Mouse (Mus musculus) hindbrain, embryonic 11.5 days (tissue): Measurements from ENCODE around the gene Morc1. TPM values are rescaled to one million over a fixed set of nuclear protein-coding genes. Genes with fewer than 3 reads are reported as not detected.

Experiments used
- ATAC-seq: fragments of 200-750 bp; cut with Nextera tagmentation; 2 replicates; pipeline ENCODE4 v1.8.0; 2017; ENCODE audit warnings: mild to moderate bottlenecking, moderate TSS enrichment, moderate library complexity; ENCODE audit not compliant: low FRiP score
- DNase-seq: peaks from one replicate; pipeline ENCODE4 v3.0.0-alpha.2; 2015; ENCODE audit warnings: low spot score
- H3K27ac ChIP-seq: fragments of 300-500 bp; sonication (generic); 2 replicates; pipeline ENCODE4 v1.5.1; 2014; ENCODE audit warnings: mild to moderate bottlenecking, low read depth, low read length
- H3K27me3 ChIP-seq: fragments of 300-500 bp; sonication (generic); 2 replicates; pipeline ENCODE4 v1.6.1; 2014; ENCODE audit warnings: mild to moderate bottlenecking, low read length, moderate library complexity, mixed read lengths; ENCODE audit not compliant: control insufficient read depth, insufficient read depth
- H3K36me3 ChIP-seq: fragments of 300-500 bp; sonication (generic); 2 replicates; pipeline ENCODE4 v1.6.1; 2014; ENCODE audit warnings: mild to moderate bottlenecking, low read length, moderate library complexity, mixed read lengths; ENCODE audit not compliant: control insufficient read depth, insufficient read depth
- H3K4me1 ChIP-seq: fragments of 300-500 bp; sonication (generic); replicated peaks from 2 replicates; pipeline ENCODE4 v1.6.1; 2014; ENCODE audit warnings: low read length, mixed read lengths; ENCODE audit not compliant: control insufficient read depth, insufficient read depth
- H3K4me2 ChIP-seq: fragments of 300-500 bp; sonication (generic); replicated peaks from 2 replicates; pipeline ENCODE4 v1.6.1; 2014; ENCODE audit warnings: mild to moderate bottlenecking, low read depth, low read length
- H3K4me3 ChIP-seq: fragments of 300-500 bp; sonication (generic); 2 replicates; pipeline ENCODE4 v1.5.1; 2014; ENCODE audit warnings: low read depth, low read length
- H3K9ac ChIP-seq: fragments of 300-500 bp; sonication (generic); 2 replicates; pipeline ENCODE4 v1.6.1; 2014; ENCODE audit warnings: low read depth, low read length
- H3K9me3 ChIP-seq: fragments of 300-500 bp; sonication (generic); 2 replicates; pipeline ENCODE4 v1.6.1; 2016; ENCODE audit warnings: low read length; ENCODE audit not compliant: control insufficient read depth
- WGBS: fragments of 180-500 bp; shearing (Covaris S2); extraction: QIAGEN DNeasy Blood & Tissue Kit; methylation state at CpG from one replicate; pipeline ENCODE4 v1.1.7; 2014; 5-methylcytosine and 5-hydroxymethylcytosine counted together
- polyA plus RNA-seq: library from polyadenylated mRNA; unstranded; fragments of >200 nt; fragmentation: Nextera tagmentation; extraction: Ambion mirVana; gene quantifications from 2 replicates; pipeline ENCODE4 v1.2.1, GENCODE M21; 2014

The Morc1 gene
- polyA plus RNA-seq, 1 experiment from 2014 or later, result not detected

DNA sequence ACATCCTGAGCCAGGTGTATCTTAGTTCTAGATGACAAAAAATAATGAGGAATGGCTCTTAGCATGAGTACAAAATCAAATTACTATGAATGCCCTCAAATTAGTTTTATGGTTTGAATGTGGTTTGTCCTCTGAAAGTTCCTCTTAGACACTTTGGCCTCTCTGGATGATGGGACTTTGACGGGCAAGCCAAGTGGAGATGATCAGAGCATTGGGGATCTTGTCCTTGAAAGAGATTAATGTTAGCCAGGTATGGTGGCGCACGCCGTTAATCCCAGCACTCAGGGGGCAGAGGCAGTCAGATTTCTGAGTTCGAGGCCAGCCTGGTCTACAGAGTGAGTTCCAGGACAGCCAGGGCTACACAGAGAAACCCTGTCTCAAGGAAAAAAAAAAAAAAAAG, 13.6 kb downstream of the Morc1 start:
- no peaks in the 10 kb centered on the region for H3K27me3 ChIP-seq
- H3K36me3 ChIP-seq, result no peaks in the 10 kb centered on the region
- DNase-seq (no peak), ATAC-seq (no peak)
- no peak overlapping the region for H3K4me2 ChIP-seq
- H3K9me3 ChIP-seq, result no peaks in the 10 kb centered on the region
- H3K4me1 ChIP-seq, result no peaks in the 10 kb centered on the region
- 84% methylated on average over 5 of the region's 5 CpGs for WGBS
- no peak overlapping the region for H3K4me3 ChIP-seq
- H3K9ac ChIP-seq, result no peak overlapping the region
- no peak overlapping the region for H3K27ac ChIP-seq

DNA sequence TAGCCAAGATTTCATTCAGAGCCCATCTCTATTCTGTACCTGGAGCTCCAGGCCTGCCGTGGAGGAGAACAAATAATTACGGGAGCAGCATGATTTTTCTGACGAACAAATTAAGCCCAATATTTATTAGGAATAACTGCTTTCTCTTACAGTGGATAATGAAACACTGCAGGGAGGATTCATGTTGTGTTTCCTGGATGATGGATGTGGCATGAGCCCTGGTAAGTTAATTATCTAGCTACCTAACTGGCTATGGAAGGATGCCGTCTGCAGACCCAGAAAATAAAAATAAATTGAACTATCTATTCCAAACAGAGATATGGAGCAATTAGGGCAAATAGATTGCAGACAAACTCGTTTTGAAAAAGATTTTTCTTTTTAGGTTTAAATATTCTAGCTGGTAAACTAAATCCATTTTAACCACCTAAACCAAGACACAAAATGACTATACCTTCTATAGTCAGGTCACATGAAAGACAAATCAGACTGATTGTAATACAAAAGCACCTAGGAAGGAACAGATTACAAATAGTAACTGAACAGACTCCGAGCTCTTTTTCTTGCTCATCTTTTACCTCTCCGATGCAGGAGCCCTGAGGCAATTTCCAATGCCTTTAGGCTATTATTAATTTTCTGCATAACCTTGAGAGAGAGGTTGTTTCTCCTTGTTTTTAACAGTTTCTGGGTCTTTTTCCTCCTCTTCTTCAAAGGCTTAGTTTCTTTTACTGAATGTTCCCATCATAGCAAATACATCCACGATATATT, 15.3 kb downstream of the Morc1 start:
- DNase-seq, result no peak
- WGBS, result 70% methylated on average over 8 of the region's 8 CpGs

DNA sequence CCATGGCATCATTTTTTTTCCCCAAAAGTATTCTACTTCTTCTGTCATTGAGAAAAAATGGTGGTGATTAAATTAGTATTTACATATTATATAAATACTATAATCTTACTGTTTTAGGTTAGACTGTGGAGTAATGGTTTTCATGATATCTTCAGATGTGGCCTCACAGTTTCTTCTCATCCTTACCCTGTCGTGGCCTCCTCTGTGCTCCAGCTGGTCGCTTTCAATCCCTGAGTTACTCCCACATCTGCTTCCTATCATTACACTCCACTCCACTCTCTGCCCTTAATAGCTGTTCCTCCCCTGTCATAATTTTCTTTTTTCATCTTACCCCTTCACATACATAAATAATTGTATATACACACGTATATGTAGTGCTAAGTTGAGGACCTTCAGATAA, 22.2 kb downstream of the Morc1 start:
- no peak overlapping the region for H3K9ac ChIP-seq
- H3K4me3 ChIP-seq, result no peak overlapping the region
- 72% methylated on average over 3 of the region's 3 CpGs for WGBS
- no peaks in the 10 kb centered on the region for H3K27me3 ChIP-seq
- no peaks in the 10 kb centered on the region for H3K9me3 ChIP-seq
- H3K4me2 ChIP-seq, result no peak overlapping the region
- no peaks in the 10 kb centered on the region for H3K4me1 ChIP-seq
- H3K36me3 ChIP-seq, result no peaks in the 10 kb centered on the region
- DNase-seq (no peak), ATAC-seq (no peak)
- no peak overlapping the region for H3K27ac ChIP-seq

More for the DNA sequence above, 15.3 kb downstream of the Morc1 start:
- H3K27me3 ChIP-seq, result no peaks in the 10 kb centered on the region
- H3K4me3 ChIP-seq, result no peak overlapping the region
- no peaks in the 10 kb centered on the region for H3K4me1 ChIP-seq
- H3K27ac ChIP-seq, result no peak overlapping the region
- H3K36me3 ChIP-seq, result no peaks in the 10 kb centered on the region
- no peak for ATAC-seq
- no peak overlapping the region for H3K9ac ChIP-seq
- H3K4me2 ChIP-seq, result no peak overlapping the region
- no peaks in the 10 kb centered on the region for H3K9me3 ChIP-seq

DNA sequence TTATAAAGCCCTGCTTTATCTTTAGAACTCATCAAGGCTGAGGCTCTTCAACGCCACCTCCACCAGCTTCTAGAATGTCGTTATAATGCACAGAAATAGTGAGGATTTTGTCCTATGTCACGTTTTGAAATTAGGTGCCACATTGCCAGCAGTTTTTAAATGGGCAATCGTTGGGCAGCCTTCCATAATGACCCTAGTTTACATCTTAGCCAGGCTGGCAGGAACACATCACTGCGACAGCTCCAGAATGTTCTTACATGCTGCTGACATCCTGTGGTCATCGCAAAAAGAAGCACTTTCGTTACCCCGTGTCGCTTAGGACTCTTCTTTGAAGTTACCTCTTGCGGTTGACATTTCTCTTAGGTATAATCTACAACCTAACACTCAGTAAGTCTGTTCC, 42.4 kb downstream of the Morc1 start:
- Histone ChIP-seq H3K27me3 (no peaks in the 10 kb centered on the region), H3K4me1 (no peaks in the 10 kb centered on the region), H3K4me3 (no peak overlapping the region), H3K9ac (no peak overlapping the region), H3K27ac (no peak overlapping the region), H3K4me2 (no peak overlapping the region), H3K36me3 (no peaks in the 10 kb centered on the region), H3K9me3 (no peaks in the 10 kb centered on the region)
- no peak for DNase-seq
- 90% methylated on average over 10 of the region's 10 CpGs for WGBS
- ATAC-seq, result no peak

DNA sequence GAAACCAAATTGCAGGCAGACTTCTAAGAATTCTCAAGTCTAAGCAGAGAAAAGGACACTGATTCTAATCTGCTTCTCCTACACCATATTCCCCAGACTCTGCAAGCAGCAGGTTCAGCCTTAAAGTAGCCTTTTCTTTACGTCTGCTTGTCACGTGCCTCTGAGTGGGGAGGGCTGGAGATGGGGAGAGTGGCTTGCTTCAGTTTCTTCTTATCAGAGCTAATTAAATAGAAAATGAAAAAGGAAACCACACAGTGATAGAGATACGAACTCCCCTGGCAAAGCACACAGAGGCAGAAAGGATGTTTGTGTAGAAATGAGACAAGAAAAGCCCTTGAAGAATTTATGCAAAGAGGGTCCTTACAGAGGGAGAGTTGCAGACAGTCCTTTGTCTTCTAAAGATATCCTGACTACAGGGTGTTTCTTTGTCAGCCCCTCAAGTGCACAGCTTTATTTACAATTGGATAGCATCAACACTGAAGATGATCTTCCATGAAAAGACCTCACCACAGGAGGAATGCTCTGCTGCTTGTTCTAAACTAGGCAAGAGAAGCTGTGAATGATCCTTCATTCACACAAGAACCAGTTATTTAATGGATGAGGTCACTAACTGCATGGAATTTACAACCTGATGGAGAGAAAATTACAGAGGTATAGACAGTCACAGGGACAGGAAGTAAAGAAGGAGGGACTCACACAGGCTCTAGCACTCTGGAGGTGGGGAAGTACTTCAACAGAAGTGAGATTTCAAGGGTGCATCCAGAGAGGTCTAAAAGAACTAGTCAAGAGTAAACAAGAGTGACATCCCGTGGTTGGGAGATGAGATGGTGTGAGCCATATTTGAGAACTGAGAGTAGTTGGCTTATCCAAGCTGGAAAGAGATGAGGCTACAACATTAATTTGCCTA, 44.1 kb downstream of the Morc1 start:
- WGBS, result 38% methylated on average over 4 of the region's 4 CpGs
- Histone ChIP-seq H3K27ac (no peak overlapping the region), H3K27me3 (no peaks in the 10 kb centered on the region), H3K4me2 (no peak overlapping the region), H3K4me1 (no peaks in the 10 kb centered on the region), H3K4me3 (no peak overlapping the region), H3K9me3 (no peaks in the 10 kb centered on the region), H3K9ac (no peak overlapping the region), H3K36me3 (no peaks in the 10 kb centered on the region)
- ATAC-seq, result no peak
- DNase-seq, result no peak

DNA sequence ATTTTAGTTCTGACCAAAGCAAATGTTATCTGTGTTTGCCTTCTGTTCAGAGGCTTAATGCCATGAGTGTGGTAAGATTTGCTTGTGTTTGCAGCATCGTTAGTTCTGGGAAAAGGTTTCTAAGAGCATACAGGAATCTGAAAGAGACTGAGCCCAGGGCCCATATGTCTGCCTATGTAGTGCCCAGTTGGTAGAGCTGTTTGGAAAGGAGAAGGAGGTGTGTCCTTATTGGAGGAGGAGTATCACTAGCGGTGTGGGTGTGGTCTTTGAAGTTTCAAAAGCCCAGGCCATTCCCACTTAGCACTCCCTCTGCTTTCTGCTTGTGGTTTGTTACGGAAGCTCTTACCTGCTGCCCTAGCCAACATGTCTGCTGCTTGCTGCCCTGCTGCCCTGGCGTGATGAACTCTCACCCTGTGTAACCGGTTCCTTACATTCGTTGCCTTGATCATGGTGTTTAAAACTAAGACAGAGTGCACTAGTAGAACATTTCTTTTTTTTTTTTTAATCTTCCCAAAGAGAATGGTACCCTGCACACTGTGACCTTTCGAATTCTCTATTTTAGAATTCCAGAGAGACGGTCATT, 48.3 kb downstream of the Morc1 start:
- WGBS, result 76% methylated on average over 8 of the region's 8 CpGs
- H3K4me1 ChIP-seq, result no peaks in the 10 kb centered on the region
- no peak for DNase-seq
- no peaks in the 10 kb centered on the region for H3K9me3 ChIP-seq
- H3K27ac ChIP-seq, result no peak overlapping the region
- H3K27me3 ChIP-seq, result no peaks in the 10 kb centered on the region
- H3K9ac ChIP-seq, result no peak overlapping the region
- no peak overlapping the region for H3K4me3 ChIP-seq
- no peak overlapping the region for H3K4me2 ChIP-seq
- no peak for ATAC-seq
- no peaks in the 10 kb centered on the region for H3K36me3 ChIP-seq

DNA sequence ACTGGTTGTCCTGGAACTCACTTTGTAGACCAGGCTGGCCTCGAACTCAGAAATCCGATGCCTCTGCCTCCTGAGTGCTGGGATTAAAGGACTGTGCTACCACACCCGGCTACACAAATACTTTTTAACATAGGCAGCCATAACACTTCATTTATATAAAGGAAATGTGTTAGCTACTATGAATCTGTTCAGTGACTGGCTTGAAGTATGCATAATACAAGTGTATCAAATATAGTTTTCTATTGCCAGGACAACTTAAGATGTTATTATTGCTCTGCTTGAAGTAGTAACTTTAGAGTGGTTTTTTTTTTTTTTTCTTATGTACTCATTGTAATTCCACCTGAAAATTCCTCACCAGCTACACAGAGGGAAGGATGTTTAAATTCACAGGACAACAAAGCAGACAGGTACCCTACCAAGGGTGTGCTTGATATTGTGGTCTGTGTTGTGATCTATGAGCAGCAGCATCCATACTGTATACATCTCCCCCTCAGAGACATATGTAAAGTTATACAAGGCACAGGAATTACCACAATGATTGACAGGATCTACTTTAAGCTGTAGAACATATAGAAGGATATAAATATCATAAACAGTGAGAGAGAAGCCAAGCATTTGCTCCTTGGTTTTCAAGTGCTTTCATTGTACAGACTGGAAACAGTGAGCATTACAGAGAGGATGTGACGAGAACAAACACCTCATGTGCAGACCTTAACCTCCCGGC, 85.9 kb downstream of the Morc1 start:
- no peaks in the 10 kb centered on the region for H3K27me3 ChIP-seq
- H3K36me3 ChIP-seq, result no peaks in the 10 kb centered on the region
- DNase-seq, result no peak
- no peak overlapping the region for H3K4me2 ChIP-seq
- no peak for ATAC-seq
- no peak overlapping the region for H3K9ac ChIP-seq
- no peak overlapping the region for H3K4me3 ChIP-seq
- no peak overlapping the region for H3K27ac ChIP-seq
- 82% methylated on average over 5 of the region's 5 CpGs for WGBS
- H3K9me3 ChIP-seq, result no peaks in the 10 kb centered on the region
- no peaks in the 10 kb centered on the region for H3K4me1 ChIP-seq

DNA sequence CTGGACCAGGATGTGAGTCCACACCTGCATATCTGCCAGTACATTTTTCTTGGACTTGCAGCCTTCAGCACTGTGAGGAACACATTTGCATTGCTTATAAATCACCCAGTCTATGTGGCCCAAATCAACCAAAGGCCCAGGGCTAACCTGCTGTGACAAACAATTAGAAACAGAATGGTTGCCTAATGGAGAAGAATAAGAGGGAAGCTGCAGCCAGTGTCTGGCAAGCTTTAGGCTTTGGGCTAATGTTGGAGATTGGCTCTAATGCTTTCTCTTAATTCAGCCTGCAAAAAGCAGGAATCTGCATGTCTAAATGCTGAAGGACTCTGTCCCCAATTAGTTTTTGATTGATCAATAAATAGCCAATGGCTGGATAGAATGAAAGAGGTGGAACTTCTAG, 88.5 kb downstream of the Morc1 start:
- Histone ChIP-seq H3K4me1 (no peaks in the 10 kb centered on the region), H3K27ac (no peak overlapping the region), H3K27me3 (no peaks in the 10 kb centered on the region), H3K36me3 (no peaks in the 10 kb centered on the region), H3K9me3 (no peaks in the 10 kb centered on the region), H3K4me2 (no peak overlapping the region), H3K4me3 (no peak overlapping the region), H3K9ac (no peak overlapping the region)
- DNase-seq (no peak), ATAC-seq (no peak)
